Mouse (Mus musculus): ENCODE data around the gene Creb3l2. TPM values are rescaled to one million over a fixed set of nuclear protein-coding genes. Genes with fewer than 3 reads are reported as not detected.
A peak's percentile ranks its signal among the peaks of the same experiment; 100 is the strongest.
"Not testable (repeated sequence)": the region's sequence is repeated elsewhere in the genome, so short reads cannot be mapped to it uniquely, and the experiment has no call there.

The Creb3l2 gene
- polyA plus RNA-seq, 1 experiment: 8.8 TPM

DNA sequence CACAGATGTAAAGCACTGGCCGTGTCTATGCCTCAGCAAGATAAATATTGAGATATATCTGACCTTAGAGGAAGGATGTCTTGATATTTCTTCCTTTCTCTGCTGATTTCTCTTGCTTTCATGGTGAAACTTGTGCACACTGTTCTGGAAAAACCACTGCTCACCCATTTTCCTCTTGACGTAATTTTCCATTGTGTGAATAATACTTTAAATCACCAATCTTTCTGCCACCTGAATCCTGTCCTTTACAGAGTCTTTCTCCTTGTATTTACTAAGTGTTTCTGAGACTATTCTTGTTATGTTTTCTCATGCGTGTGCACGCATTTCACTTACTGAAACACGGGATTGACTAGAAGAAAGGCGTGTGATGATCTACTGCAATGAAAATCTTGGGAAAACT, 18.7 kb upstream of the Creb3l2 start:
- Histone ChIP-seq H3K4me3 (ENCODE audit: insufficient read depth, poor library complexity, severe bottlenecking) (no peak overlapping the region), H3K79me3 (ENCODE audit: low read depth) (no peaks in the 10 kb centered on the region), H3ac (ENCODE audit: control insufficient read depth, insufficient read length, low read depth) (no peak overlapping the region), H3K79me2 (ENCODE audit: control insufficient read depth, insufficient read depth) (no peaks in the 10 kb centered on the region), H3K27me3 (ENCODE audit: control insufficient read depth, insufficient read depth, insufficient read length) (no peaks in the 10 kb centered on the region), H3K36me3 (ENCODE audit: control insufficient read depth, insufficient read depth) (no peaks in the 10 kb centered on the region)
- TF ChIP-seq CTCF (IDR thresholded peaks at IDR 0.05; ENCODE audit: control insufficient read depth, insufficient read depth, insufficient read length) (no peak), MYOD1 (IDR thresholded peaks at IDR 0.05; ENCODE audit: control insufficient read depth, insufficient read length, low read depth) (no peak), MAX (IDR thresholded peaks at IDR 0.05) (no peak), FOSL1 (IDR thresholded peaks at IDR 0.05; ENCODE audit: insufficient read depth, low read length, poor library complexity, severe bottlenecking) (no peak), MYOG (IDR thresholded peaks at IDR 0.05; ENCODE audit: control insufficient read depth, extremely low read depth, insufficient read length) (no peak), USF1 (IDR thresholded peaks at IDR 0.05; ENCODE audit: low read depth) (no peak), CEBPB (IDR thresholded peaks at IDR 0.05; ENCODE audit: low read depth) (no peak)

DNA sequence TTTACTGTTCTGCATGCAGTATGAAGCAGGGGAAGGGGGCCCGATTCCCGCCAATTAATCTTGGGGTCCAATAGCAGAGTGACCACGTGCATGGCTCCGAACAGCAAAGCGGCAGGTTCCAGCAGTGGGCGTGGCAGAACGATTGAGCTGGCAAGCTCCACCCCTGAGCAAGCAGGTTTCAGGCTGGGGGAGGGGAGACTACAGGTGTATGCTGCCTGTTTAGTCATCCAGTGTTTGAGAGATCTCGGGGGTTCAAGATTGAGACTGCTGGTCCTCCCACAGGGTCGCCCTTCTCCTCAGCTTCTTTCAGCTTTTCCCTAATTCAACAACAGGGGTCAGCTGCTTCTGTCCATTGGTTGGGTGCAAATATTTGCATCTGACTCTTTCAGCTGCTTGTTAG, 17.7 kb upstream of the Creb3l2 start:
- not testable (repeated sequence) for H3K79me2 ChIP-seq (ENCODE audit: control insufficient read depth, insufficient read depth); H3ac ChIP-seq (ENCODE audit: control insufficient read depth, insufficient read length, low read depth); H3K27me3 ChIP-seq (ENCODE audit: control insufficient read depth, insufficient read depth, insufficient read length); H3K36me3 ChIP-seq (ENCODE audit: control insufficient read depth, insufficient read depth); H3K79me3 ChIP-seq (ENCODE audit: low read depth); H3K4me3 ChIP-seq (ENCODE audit: insufficient read depth, poor library complexity, severe bottlenecking)

DNA sequence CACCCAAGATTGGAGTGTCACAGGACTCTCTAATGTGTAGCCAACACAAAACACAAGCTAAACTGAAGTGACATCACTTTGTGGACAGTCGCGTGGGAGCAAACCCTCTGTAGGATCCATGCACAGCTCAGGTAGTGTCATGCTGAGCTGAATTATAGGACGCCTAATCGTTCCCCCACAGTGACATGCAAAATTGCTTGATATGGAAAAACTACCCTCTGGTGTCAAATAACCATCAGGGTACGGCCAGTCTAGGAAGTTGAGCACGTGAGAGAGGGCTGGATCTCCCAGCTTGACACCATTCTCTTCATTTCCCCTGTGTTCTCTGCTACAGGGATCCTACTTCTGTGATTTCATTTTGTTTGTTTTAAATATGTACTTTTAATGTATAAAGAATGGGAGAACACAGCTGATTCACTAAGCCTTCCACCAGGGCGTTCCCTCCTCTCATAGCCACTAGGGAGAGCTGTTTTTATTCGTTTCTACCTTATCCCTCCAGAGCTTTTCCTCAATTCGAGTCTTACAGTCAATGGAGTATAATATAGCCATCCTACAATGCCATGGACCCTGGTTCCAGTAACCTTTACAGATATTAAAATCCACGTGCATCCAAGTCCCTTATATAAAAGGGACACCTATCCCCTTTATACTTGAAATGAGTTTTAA, 16.2 kb upstream of the Creb3l2 start:
- Histone ChIP-seq H3K79me2 (ENCODE audit: control insufficient read depth, insufficient read depth) (no peaks in the 10 kb centered on the region), H3K4me3 (ENCODE audit: insufficient read depth, poor library complexity, severe bottlenecking) (no peak overlapping the region), H3K36me3 (ENCODE audit: control insufficient read depth, insufficient read depth) (no peaks in the 10 kb centered on the region), H3ac (ENCODE audit: control insufficient read depth, insufficient read length, low read depth) (no peak overlapping the region), H3K79me3 (ENCODE audit: low read depth) (no peaks in the 10 kb centered on the region), H3K27me3 (ENCODE audit: control insufficient read depth, insufficient read depth, insufficient read length) (no peaks in the 10 kb centered on the region)
- no peak for TF ChIP-seq USF1 (IDR thresholded peaks at IDR 0.05; ENCODE audit: low read depth)
- TF ChIP-seq CEBPB (IDR thresholded peaks at IDR 0.05; ENCODE audit: low read depth): no peak
- no peak for TF ChIP-seq MAX (IDR thresholded peaks at IDR 0.05)
- no peak for TF ChIP-seq CTCF (IDR thresholded peaks at IDR 0.05; ENCODE audit: control insufficient read depth, insufficient read depth, insufficient read length)
- TF ChIP-seq MYOG (IDR thresholded peaks at IDR 0.05; ENCODE audit: control insufficient read depth, extremely low read depth, insufficient read length): no peak
- no peak for TF ChIP-seq MYOD1 (IDR thresholded peaks at IDR 0.05; ENCODE audit: control insufficient read depth, insufficient read length, low read depth)
- no peak for TF ChIP-seq FOSL1 (IDR thresholded peaks at IDR 0.05; ENCODE audit: insufficient read depth, low read length, poor library complexity, severe bottlenecking)

DNA sequence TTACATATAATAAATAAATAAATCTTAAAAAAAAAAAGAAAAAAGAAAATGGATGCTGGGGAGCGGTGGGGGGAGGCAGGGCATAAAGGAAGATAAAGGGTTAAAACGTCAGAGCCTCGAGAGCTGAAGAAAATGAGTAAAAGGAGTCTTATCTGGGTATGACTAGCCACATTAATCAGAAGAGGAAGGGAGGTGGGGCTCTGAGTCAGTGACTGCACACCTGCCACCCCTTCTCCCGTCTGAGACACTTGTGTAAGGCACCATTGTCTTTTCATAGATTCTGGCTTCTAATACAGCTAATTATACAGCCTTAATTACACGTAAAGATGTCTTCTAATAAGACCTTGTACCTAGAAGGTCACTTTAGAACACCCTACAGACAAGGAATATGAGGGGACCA, 13.6 kb upstream of the Creb3l2 start:
- Histone ChIP-seq H3K36me3 (ENCODE audit: control insufficient read depth, insufficient read depth) (no peaks in the 10 kb centered on the region), H3K79me2 (ENCODE audit: control insufficient read depth, insufficient read depth) (no peaks in the 10 kb centered on the region), H3K79me3 (ENCODE audit: low read depth) (no peaks in the 10 kb centered on the region), H3K4me3 (ENCODE audit: insufficient read depth, poor library complexity, severe bottlenecking) (no peak overlapping the region), H3ac (ENCODE audit: control insufficient read depth, insufficient read length, low read depth) (no peak overlapping the region), H3K27me3 (ENCODE audit: control insufficient read depth, insufficient read depth, insufficient read length) (no peaks in the 10 kb centered on the region)
- TF ChIP-seq FOSL1 (IDR thresholded peaks at IDR 0.05; ENCODE audit: insufficient read depth, low read length, poor library complexity, severe bottlenecking) (no peak), MYOD1 (IDR thresholded peaks at IDR 0.05; ENCODE audit: control insufficient read depth, insufficient read length, low read depth) (peak; percentile 89)

DNA sequence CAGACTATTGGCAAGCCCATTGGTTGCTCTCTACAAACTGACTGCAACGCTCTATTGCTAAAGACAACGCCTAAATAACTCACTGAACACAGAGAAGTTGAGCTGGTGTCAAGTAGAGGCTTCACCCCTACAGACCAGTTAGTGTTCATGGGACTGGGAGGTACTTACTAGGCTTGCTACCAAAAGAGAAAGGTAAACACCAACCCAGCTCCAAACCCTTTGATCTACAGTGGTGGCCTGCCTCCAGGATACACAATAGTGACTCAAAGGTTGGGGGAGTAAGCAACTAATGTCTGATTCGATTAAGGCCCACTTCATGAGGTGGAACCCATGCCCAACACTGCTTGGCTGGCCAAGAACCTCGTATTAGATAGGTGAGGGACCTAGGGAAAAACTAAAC, 11.1 kb upstream of the Creb3l2 start:
- H3K79me3 ChIP-seq (ENCODE audit: low read depth): no peaks in the 10 kb centered on the region
- no peaks in the 10 kb centered on the region for H3K79me2 ChIP-seq (ENCODE audit: control insufficient read depth, insufficient read depth)
- no peak overlapping the region for H3K4me3 ChIP-seq (ENCODE audit: insufficient read depth, poor library complexity, severe bottlenecking)
- H3ac ChIP-seq (ENCODE audit: control insufficient read depth, insufficient read length, low read depth): no peak overlapping the region
- TF ChIP-seq MAX (IDR thresholded peaks at IDR 0.05) (no peak), USF1 (IDR thresholded peaks at IDR 0.05; ENCODE audit: low read depth) (no peak), MYOG (IDR thresholded peaks at IDR 0.05; ENCODE audit: control insufficient read depth, extremely low read depth, insufficient read length) (no peak), MYOD1 (IDR thresholded peaks at IDR 0.05; ENCODE audit: control insufficient read depth, insufficient read length, low read depth) (no peak), CTCF (IDR thresholded peaks at IDR 0.05; ENCODE audit: control insufficient read depth, insufficient read depth, insufficient read length) (no peak), FOSL1 (IDR thresholded peaks at IDR 0.05; ENCODE audit: insufficient read depth, low read length, poor library complexity, severe bottlenecking) (no peak), CEBPB (IDR thresholded peaks at IDR 0.05; ENCODE audit: low read depth) (no peak)
- no peaks in the 10 kb centered on the region for H3K27me3 ChIP-seq (ENCODE audit: control insufficient read depth, insufficient read depth, insufficient read length)
- H3K36me3 ChIP-seq (ENCODE audit: control insufficient read depth, insufficient read depth): no peaks in the 10 kb centered on the region

DNA sequence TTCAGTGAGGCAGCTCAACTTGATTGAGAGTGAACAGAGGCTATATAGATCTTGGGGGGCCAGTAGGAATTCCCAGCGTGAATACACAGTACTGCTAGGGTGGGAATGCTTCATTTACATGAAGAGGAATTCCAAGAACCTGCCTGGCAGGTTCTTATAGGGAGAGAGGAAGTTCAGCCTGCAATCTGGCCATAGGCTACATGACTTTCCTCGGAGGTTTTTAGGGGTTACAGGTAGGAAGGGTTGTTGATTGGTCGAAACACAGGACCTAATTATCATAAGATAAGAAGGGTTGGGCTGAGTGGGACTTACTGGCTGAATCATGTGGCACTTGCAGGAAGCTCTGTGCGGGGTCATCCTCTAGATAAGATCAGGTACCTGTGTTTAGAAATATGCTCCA, 9.7 kb upstream of the Creb3l2 start:
- H3K36me3 ChIP-seq (ENCODE audit: control insufficient read depth, insufficient read depth): no peaks in the 10 kb centered on the region
- no peaks in the 10 kb centered on the region for H3K27me3 ChIP-seq (ENCODE audit: control insufficient read depth, insufficient read depth, insufficient read length)
- H3K79me3 ChIP-seq (ENCODE audit: low read depth): no peaks in the 10 kb centered on the region
- H3K79me2 ChIP-seq (ENCODE audit: control insufficient read depth, insufficient read depth): no peaks in the 10 kb centered on the region
- no peak overlapping the region for H3ac ChIP-seq (ENCODE audit: control insufficient read depth, insufficient read length, low read depth)
- no peak overlapping the region for H3K4me3 ChIP-seq (ENCODE audit: insufficient read depth, poor library complexity, severe bottlenecking)
- no peak for TF ChIP-seq FOSL1 (IDR thresholded peaks at IDR 0.05; ENCODE audit: insufficient read depth, low read length, poor library complexity, severe bottlenecking)
- TF ChIP-seq MAX (IDR thresholded peaks at IDR 0.05): no peak
- no peak for TF ChIP-seq CEBPB (IDR thresholded peaks at IDR 0.05; ENCODE audit: low read depth)
- no peak for TF ChIP-seq MYOG (IDR thresholded peaks at IDR 0.05; ENCODE audit: control insufficient read depth, extremely low read depth, insufficient read length)
- TF ChIP-seq USF1 (IDR thresholded peaks at IDR 0.05; ENCODE audit: low read depth): no peak
- no peak for TF ChIP-seq MYOD1 (IDR thresholded peaks at IDR 0.05; ENCODE audit: control insufficient read depth, insufficient read length, low read depth)
- no peak for TF ChIP-seq CTCF (IDR thresholded peaks at IDR 0.05; ENCODE audit: control insufficient read depth, insufficient read depth, insufficient read length)
